Mouse (Mus musculus): ENCODE data around the gene Ccdc159.

Gene Ccdc159

DNA sequence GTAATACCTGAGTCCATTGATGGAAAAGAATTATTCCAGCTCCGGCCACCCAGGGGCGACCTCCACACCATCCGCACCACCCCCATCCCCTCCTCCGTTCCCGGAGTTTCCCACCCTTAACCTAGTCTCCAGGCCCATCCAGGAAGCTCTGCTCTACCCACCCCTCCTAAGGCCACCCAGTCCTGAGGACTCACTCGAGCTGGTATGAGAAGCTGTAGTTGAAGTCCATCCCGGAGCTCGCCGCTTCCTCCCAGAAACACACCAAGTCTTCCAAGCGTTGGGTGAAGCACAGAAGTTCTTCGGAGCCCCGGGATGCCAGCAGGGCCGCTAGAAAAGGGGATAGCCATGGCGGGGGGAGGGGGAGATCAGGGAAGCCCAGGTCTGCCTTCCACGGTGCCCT is 34.7 kb downstream of the Ccdc159 start:
- no peak for DNase-seq (ENCODE audit: low spot score)

DNA sequence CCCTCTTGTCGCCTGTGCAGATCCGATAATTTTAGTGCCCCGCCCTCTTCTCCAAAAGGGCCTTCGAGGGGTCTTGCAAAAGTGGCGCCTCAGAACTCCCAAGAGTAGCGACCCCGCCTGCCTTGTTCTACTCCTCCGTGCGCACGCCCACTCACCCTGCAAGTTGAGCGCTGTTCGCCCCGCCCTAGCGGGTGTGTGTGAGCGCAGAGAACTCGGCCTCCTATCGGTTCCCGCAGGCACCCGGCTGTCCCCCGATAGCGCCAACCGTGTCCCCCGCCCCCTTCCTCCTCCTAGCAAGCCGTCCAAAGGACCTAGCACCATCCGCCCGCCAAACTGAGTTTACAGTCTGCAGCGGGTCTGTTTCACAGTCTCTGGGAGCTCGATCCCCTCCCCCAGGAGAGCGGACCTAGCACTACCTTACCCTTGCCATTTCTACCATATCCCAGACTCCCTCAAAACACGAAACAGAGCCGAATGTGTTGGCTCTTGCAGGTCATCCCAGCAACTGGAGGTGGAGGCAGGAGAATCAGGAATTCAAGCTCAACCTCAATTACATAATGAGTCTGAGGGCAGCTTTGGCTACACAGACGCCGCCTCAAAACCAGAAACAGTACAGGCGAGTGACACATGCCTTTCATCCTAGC is 35.3 kb downstream of the Ccdc159 start:
- peak; percentile 70 for DNase-seq (ENCODE audit: low spot score)

DNA sequence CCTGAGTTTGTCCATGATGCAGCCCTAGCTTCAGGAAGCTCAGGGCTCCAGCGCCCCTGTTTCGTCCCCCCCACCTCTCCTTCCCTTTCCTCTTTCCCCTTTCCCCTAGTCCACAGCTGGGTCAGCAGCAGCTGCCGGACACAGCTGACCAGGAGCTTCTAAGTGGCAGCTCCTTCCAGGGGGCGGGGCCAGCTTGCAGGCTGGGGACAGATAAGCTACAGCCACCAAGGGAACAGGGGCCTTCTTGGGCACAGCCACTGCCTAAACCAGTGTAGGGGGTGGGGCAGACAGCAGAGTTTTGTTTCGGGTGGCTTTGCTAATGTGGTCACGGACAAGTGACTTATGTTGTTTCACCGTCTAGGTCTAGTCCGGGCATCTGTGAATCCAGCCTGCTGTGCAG is 36.1 kb downstream of the Ccdc159 start, which contains the start of gene Epor:
Epor (minus strand) TSS at position 90 of the 400 bp plus-strand sequence.
- DNase-seq (ENCODE audit: low spot score) = no peak

- no peak for DNase-seq (ENCODE audit: low spot score)
Observed at GRCm38 (mm10) chr9:21968883-21969282, 41.6 kb downstream of the Ccdc159 start.

- DNase-seq (ENCODE audit: low spot score) = no peak
Observed at GRCm38 (mm10) chr9:21969304-21969703, 42.0 kb downstream of the Ccdc159 start.

- DNase-seq (ENCODE audit: low spot score) = no peak
Observed at GRCm38 (mm10) chr9:21976626-21977175, 49.4 kb downstream of the Ccdc159 start.

DNA sequence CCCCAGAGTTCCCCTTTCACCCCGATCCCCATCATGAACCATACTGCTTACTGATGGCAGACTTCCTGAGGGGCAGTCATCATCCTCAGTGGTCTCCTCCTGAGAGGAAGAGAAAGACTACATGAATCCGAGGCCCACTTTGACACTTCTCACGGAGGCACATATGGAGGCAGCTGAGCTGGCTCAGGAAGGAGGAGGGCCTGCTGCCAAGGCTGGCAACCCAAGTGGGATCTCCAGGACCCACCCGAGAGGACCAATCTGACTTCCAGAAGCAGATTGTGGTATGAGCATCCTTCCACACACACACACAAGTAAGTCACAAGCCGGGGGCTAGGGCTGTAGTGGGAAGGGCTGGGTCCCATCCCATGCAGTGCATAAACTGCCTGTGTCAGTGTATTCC is 50.1 kb downstream of the Ccdc159 start:
- DNase-seq (ENCODE audit: low spot score) = no peak

DNA sequence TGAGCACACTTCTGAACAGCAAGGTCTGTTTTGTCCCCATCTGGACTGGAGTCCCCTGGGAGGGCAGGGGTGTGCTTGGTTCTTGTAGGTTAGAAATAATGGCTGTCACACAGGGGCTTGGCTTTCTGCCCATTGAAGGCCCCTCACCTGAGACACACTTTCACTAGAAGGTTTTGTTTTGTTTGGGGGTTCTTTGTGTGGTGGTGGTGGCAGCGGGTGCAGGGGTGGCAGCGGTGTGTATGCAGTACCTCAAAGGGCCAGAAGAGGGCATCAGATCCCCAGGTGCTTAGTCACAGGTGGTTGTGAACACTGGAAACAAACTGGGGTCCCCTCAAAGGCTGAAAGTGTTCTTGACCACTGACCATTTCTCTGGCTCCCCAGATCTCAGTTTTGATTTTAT is 50.7 kb downstream of the Ccdc159 start:
- DNase-seq (ENCODE audit: low spot score) = no peak

- no peak for DNase-seq (ENCODE audit: low spot score)
Observed at GRCm38 (mm10) chr9:21978398-21979128, 51.3 kb downstream of the Ccdc159 start.

DNA sequence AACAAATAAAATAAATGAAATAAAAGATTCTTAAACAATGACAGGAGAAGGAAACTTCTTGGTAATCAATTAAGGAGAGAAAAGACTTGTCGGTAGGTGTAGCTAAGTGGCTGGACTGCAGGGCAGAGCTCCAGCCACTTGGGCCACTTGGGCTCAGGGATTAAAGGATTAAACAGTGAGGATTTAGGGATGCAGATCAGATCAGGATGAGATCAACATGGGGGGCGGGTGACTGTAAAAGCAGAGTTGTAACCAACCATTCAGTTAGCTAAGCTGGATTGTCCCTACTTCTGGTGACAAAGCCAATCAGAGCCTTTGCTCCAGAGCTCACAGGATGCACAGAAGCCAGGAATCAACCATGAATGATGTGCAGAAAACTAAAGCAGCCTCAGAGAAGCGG is 56.6 kb downstream of the Ccdc159 start:
- no peak for DNase-seq (ENCODE audit: low spot score)
